Mouse (Mus musculus) kidney, adult 2 months (tissue): ENCODE results near the gene L3mbtl3. TPM values are rescaled to one million over a fixed set of nuclear protein-coding genes. Genes with fewer than 3 reads are reported as not detected.

Source experiments
- DNase-seq: peaks from one replicate; pipeline ENCODE4 v3.0.0; 2021
- H3K27ac ChIP-seq: fragments of 200-500 bp; 2 replicates; pipeline ENCODE4 v1.5.1; 2012; ENCODE audit warnings: low read depth, low read length, control low read depth, inconsistent platforms; ENCODE audit not compliant: insufficient read depth
- H3K27me3 ChIP-seq: fragments of 200-500 bp; replicated peaks from 2 replicates; pipeline ENCODE4 v1.6.1; 2012; ENCODE audit warnings: mild to moderate bottlenecking, moderate library complexity, low read length, inconsistent platforms; ENCODE audit not compliant: control insufficient read depth, insufficient read depth
- H3K36me3 ChIP-seq: fragments of 200-500 bp; 2 replicates; pipeline ENCODE4 v1.6.1; 2012; ENCODE audit warnings: mild to moderate bottlenecking, moderate library complexity, low read length, inconsistent platforms; ENCODE audit not compliant: control insufficient read depth, insufficient read depth
- H3K4me1 ChIP-seq: fragments of 200-500 bp; 2 replicates; pipeline ENCODE4 v1.6.1; 2011; ENCODE audit warnings: low read length; ENCODE audit not compliant: control insufficient read depth, insufficient read depth
- H3K4me3 ChIP-seq: fragments of 200-500 bp; 2 replicates; pipeline ENCODE4 v1.5.1; 2011; ENCODE audit warnings: mild to moderate bottlenecking, low read depth, low read length, control low read depth; ENCODE audit not compliant: insufficient read depth
- CTCF ChIP-seq: fragments of 200-500 bp; conservative IDR thresholded peaks from 2 replicates; pipeline ENCODE4 v1.5.1; 2011; ENCODE audit warnings: low read depth, mild to moderate bottlenecking, control low read depth, low read length, moderate library complexity, mixed read lengths; ENCODE audit not compliant: insufficient read depth, insufficient read length
- POLR2A ChIP-seq: fragments of 200-500 bp; IDR thresholded peaks from one replicate; pipeline ENCODE4 v1.6.1; 2011; ENCODE audit warnings: low read depth, low read length, control low read depth
- WGBS: fragments of 180-500 bp; shearing (Covaris S2); methylation state at CpG from one replicate; pipeline ENCODE4 v1.1.7; 2018; 5-methylcytosine and 5-hydroxymethylcytosine counted together
- polyA plus RNA-seq: library from polyadenylated mRNA; depleted of rRNA; stranded (reverse); fragments of >200 nt; gene quantifications from 2 replicates; pipeline ENCODE4 v1.2.3, GENCODE M21; 2012

The L3mbtl3 gene
- polyA plus RNA-seq, 1 experiment: 3.6 TPM

- no peak for TF ChIP-seq POLR2A
- TF ChIP-seq CTCF: no peak
- H3K4me3 ChIP-seq: no peak overlapping the region
- 67% methylated on average over 2 of the region's 2 CpGs for WGBS
- DNase-seq: no peak
- peaks cover 3% of the 10 kb centered on the region for H3K36me3 ChIP-seq
- no peaks in the 10 kb centered on the region for H3K27me3 ChIP-seq
- no peak overlapping the region for H3K27ac ChIP-seq
- no peaks in the 10 kb centered on the region for H3K4me1 ChIP-seq
Measured at GRCm38 (mm10) chr10:26332781-26333180, 43.0 kb downstream of the L3mbtl3 start.

DNA sequence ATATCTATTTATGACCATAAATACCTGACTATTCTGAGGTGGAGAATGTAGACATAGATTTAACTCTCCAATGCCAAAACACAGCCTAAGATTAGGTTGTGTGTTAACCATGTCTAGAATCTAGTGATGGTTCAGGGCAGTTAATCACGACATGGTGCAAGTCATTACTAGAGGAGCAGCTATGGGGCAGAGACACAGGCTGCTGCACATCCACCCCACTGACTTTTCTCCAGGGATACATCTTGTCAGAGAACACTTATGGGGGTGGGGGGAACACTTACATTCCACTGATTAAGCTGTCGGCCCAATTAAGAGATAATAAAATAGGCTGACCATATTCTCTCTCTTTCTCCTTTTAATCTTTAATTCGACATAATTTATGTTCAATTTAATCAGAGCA lies 46.9 kb downstream of the L3mbtl3 start:
- no peak for DNase-seq
- WGBS: 62% methylated on average over 3 of the region's 3 CpGs
- no peaks in the 10 kb centered on the region for H3K27me3 ChIP-seq
- peaks cover 2% of the 10 kb centered on the region; the same call in 1 of the 2 replicates for H3K36me3 ChIP-seq
- H3K27ac ChIP-seq: no peak overlapping the region
- no peak overlapping the region for H3K4me3 ChIP-seq
- H3K4me1 ChIP-seq: no peaks in the 10 kb centered on the region
- TF ChIP-seq POLR2A (no peak), CTCF (no peak)

DNA sequence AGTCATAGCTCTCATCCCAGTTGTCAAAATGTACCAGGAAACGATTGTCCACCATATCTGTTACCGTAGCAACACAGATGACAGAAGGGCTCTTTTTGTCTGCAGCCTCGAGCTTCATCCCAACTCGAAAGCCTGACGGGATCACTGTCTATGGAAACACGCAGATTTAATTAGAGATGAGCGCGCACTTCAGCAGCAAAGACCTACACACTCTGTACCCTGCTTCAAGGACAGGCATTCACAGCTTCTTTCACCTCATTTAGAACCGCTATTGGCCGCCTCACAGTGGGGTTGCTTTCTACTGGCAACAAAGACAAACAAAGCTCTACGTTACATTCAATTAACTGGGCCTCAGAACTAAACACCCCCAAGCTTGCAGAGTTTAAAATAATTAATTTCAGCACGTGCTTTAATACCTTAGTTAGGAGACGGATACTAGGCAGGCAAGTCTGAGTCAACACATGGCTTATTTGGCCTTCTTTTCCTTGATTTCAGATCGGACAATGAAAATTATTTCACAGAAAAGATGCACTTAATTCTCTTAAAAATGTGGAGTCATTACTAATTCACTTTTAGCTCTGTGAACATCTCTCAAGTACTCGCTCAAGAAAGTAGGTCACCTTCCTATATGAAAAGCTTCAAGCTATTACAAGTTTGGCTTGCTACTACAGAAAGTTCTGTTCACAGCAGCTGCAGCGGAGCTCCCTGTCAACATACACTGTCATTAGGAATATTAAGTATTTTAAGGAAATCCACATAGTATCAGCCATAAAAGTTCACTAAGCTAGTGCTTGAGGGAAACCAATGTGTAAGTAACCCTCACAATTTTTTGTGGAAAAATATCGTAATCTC lies 47.9 kb downstream of the L3mbtl3 start:
- Histone ChIP-seq H3K27ac (no peak overlapping the region), H3K4me3 (no peak overlapping the region), H3K27me3 (no peaks in the 10 kb centered on the region), H3K4me1 (no peaks in the 10 kb centered on the region), H3K36me3 (peaks cover 2% of the 10 kb centered on the region; the same call in 1 of the 2 replicates)
- 88% methylated on average over 17 of the region's 17 CpGs for WGBS
- DNase-seq: no peak
- TF ChIP-seq CTCF: no peak
- TF ChIP-seq POLR2A: no peak

- H3K36me3 ChIP-seq: peaks cover 2% of the 10 kb centered on the region; the same call in 1 of the 2 replicates
Measured at GRCm38 (mm10) chr10:26327291-26327690, 48.5 kb downstream of the L3mbtl3 start.

DNA sequence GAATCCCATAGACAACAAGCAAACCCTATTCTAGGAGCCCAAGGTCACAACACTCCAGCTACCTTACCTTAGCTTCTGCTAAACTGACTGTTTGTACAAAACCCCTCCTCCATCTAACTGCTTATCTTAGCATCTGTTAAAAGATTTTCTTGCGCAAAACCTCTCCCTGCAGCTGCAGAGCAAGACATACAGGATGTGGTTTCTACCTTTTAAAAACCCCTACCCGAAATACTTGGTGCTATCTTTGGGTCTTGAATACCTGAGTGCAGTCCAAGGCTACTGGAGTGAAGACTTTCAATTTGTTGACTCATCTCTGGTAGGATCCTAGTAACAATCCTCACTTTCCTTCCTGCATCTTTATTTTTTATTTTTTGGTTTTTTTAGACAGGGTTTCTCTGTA lies 50.5 kb downstream of the L3mbtl3 start:
- Histone ChIP-seq H3K4me1 (no peaks in the 10 kb centered on the region), H3K36me3 (peaks cover 2% of the 10 kb centered on the region; the same call in 1 of the 2 replicates), H3K27ac (no peak overlapping the region), H3K27me3 (no peaks in the 10 kb centered on the region), H3K4me3 (no peak overlapping the region)
- WGBS: 90% methylated on average over 2 of the region's 2 CpGs
- DNase-seq: no peak
- TF ChIP-seq POLR2A (no peak), CTCF (no peak)

More at GRCm38 (mm10) chr10:26327291-26327690, 48.5 kb downstream of the L3mbtl3 start:
- TF ChIP-seq CTCF (no peak), POLR2A (no peak)
- Histone ChIP-seq H3K4me1 (no peaks in the 10 kb centered on the region), H3K27ac (no peak overlapping the region), H3K27me3 (no peaks in the 10 kb centered on the region), H3K4me3 (no peak overlapping the region)
- 96% methylated on average over 5 of the region's 5 CpGs for WGBS
- DNase-seq: no peak

- H3K27me3 ChIP-seq: no peaks in the 10 kb centered on the region
- DNase-seq: no peak
- no peaks in the 10 kb centered on the region; the same call in 1 of the 2 replicates for H3K36me3 ChIP-seq
- TF ChIP-seq POLR2A (no peak), CTCF (no peak)
- H3K4me3 ChIP-seq: no peak overlapping the region
- no peak overlapping the region for H3K27ac ChIP-seq
- H3K4me1 ChIP-seq: no peaks in the 10 kb centered on the region
- WGBS: 82% methylated on average over 7 of the region's 7 CpGs
Measured at GRCm38 (mm10) chr10:26322344-26323051, 53.3 kb downstream of the L3mbtl3 start.

- H3K4me1 ChIP-seq: no peaks in the 10 kb centered on the region
- H3K27ac ChIP-seq: no peak overlapping the region
- 0 out of 2 replicates have a peak, but pooled peaks cover 2% of the 10 kb centered on the region for H3K36me3 ChIP-seq
- no peak overlapping the region for H3K4me3 ChIP-seq
- no peaks in the 10 kb centered on the region for H3K27me3 ChIP-seq
- 81% methylated on average over 4 of the region's 4 CpGs for WGBS
- no peak for DNase-seq
- TF ChIP-seq POLR2A: no peak
- TF ChIP-seq CTCF: no peak
Measured at GRCm38 (mm10) chr10:26320679-26321078, 55.1 kb downstream of the L3mbtl3 start.
